Mouse (Mus musculus): ENCODE results near the gene Fkbp9.

DNA sequence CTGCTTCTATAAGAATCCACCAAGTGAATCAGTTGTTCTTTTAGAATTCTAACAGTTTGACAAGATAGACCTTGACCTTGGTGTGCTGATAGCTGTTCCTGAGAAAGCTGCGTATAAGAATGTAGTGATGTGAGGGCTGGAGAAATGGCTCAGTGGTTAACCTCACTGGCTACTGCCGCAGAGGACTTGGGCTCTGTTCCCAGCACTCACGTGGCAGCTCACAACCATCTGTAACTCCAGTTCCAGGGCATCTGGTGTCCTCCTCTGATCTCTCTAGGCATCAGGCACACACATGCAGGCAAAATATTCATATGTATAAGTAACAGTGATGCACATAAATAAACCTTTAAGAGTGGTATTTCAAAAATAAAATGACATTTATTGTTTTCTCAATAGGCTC lies 76.1 kb downstream of the Fkbp9 start:
- TF ChIP-seq CTCF (IDR thresholded peaks at IDR 0.05; ENCODE audit: low read depth, low read length) (no peak), POLR2A (IDR thresholded peaks at IDR 0.05; ENCODE audit: insufficient read depth, low read length) (no peak)
